Mouse (Mus musculus): ENCODE data around the gene Slc1a2. TPM values are rescaled to one million over a fixed set of nuclear protein-coding genes. Genes with fewer than 3 reads are reported as not detected.

The Slc1a2 gene
- total and polyA plus RNA-seq, 3 experiments: 0.08 TPM; not detected in 2

DNA sequence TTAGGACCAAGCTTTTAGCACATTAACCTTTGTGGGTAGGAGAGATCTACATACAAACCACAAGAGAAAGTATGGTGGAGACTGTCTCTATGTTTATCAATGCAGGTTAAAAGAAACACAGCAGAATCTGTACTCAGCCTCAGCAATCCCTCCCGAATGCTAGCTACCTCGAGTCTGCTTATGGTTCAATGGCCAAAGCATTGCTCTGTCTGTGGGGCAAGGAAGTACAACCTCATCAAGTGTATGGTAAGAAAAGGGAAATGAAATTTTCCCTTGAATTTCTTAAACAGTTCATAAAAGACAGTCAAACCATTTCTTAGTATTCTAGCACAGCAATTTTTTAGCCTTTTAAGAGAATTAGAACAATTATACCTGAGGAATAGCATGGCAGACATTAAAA is 133.2 kb downstream of the Slc1a2 start:
- Histone ChIP-seq H3K4me1 (ENCODE audit: control insufficient read depth in 1 of 2, insufficient read depth in 2 of 2, low read length in 2 of 2) (peaks cover 0 to 9% of the 10 kb centered on the region in 2 experiments; a peak in 2 of 4 replicates), H3K36me3 (ENCODE audit: control insufficient read depth in 1 of 2, insufficient read depth in 2 of 2, low read length in 2 of 2) (peaks cover 0 to 5% of the 10 kb centered on the region in 2 experiments; a peak in 2 of 4 replicates), H3K79me2 (ENCODE audit: control insufficient read depth, insufficient read depth, low read length, poor library complexity) (no peaks in the 10 kb centered on the region), H3K9me3 (replicated peaks; ENCODE audit: insufficient read depth, low read length) (no peaks in the 10 kb centered on the region), H3K27me3 (ENCODE audit: control insufficient read depth in 1 of 2, insufficient read depth in 2 of 2, low read length in 2 of 2) (peaks cover 3 to 8% of the 10 kb centered on the region in 2 experiments), H3K27ac (ENCODE audit: control insufficient read depth, low read depth, low read length) (no peak overlapping the region), H3K9ac (ENCODE audit: control insufficient read depth, low read depth, low read length, poor library complexity, severe bottlenecking) (no peak overlapping the region), H3K4me3 (ENCODE audit: control insufficient read depth in 1 of 2, insufficient read depth in 1 of 2, low read depth in 2 of 2, low read length in 2 of 2) (no peak overlapping the region)
- no peak for DNase-seq (ENCODE audit: low read depth, low spot score)
- TF ChIP-seq CHD1 (IDR thresholded peaks at IDR 0.05; ENCODE audit: low read depth, low read length) (no peak), HCFC1 (IDR thresholded peaks at IDR 0.05; ENCODE audit: low read depth, low read length) (no peak), NRF1 (IDR thresholded peaks at IDR 0.05; ENCODE audit: insufficient read depth, low read depth, low read length, poor library complexity, severe bottlenecking) (no peak), USF1 (IDR thresholded peaks at IDR 0.05; ENCODE audit: low read depth, low read length) (no peak), TAL1 (IDR thresholded peaks at IDR 0.05; ENCODE audit: low read length) (no peak), TCF12 (IDR thresholded peaks at IDR 0.05; ENCODE audit: low read depth, low read length) (no peak), CTCF (IDR thresholded peaks at IDR 0.05 in 2 of 3, conservative IDR thresholded peaks at IDR 0.05 in 1 of 3; ENCODE audit: control insufficient read depth in 1 of 3, insufficient read depth in 1 of 3, low read depth in 2 of 3, low read length in 3 of 3, poor library complexity in 1 of 3, severe bottlenecking in 1 of 3) (no peak), MAFK (IDR thresholded peaks at IDR 0.05; ENCODE audit: borderline replicate concordance, low read depth, low read length) (no peak)

DNA sequence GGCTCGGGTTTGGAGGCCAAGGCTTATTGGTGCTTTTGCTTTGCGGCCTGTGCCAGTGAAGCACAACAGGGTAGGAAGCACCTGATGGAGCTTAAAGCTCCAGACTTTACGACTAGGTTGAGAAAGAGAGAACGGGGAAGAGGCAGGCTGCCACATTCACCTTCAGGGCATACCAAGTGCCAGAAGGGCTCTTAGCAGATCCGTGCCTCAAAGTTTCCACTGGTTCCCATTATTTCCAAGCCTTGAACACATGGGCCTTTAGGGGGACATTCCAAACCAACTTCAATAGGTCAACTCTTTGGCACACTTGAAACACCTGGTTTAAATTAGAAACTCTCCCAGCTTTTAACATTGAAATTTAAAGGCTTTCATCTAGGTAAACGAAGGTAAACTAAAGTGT is 134.3 kb downstream of the Slc1a2 start:
- Histone ChIP-seq H3K4me3 (ENCODE audit: control insufficient read depth in 1 of 2, insufficient read depth in 1 of 2, low read depth in 2 of 2, low read length in 2 of 2) (no peak overlapping the region), H3K9me3 (replicated peaks; ENCODE audit: insufficient read depth, low read length) (no peaks in the 10 kb centered on the region), H3K4me1 (ENCODE audit: control insufficient read depth in 1 of 2, insufficient read depth in 2 of 2, low read length in 2 of 2) (peaks cover 0 to 9% of the 10 kb centered on the region in 2 experiments; a peak in 2 of 4 replicates), H3K36me3 (ENCODE audit: control insufficient read depth in 1 of 2, insufficient read depth in 2 of 2, low read length in 2 of 2) (peaks cover 0 to 5% of the 10 kb centered on the region in 2 experiments; a peak in 2 of 4 replicates), H3K9ac (ENCODE audit: control insufficient read depth, low read depth, low read length, poor library complexity, severe bottlenecking) (no peak overlapping the region), H3K27ac (ENCODE audit: control insufficient read depth, low read depth, low read length) (no peak overlapping the region), H3K27me3 (ENCODE audit: control insufficient read depth in 1 of 2, insufficient read depth in 2 of 2, low read length in 2 of 2) (peaks cover 3 to 8% of the 10 kb centered on the region in 2 experiments), H3K79me2 (ENCODE audit: control insufficient read depth, insufficient read depth, low read length, poor library complexity) (no peaks in the 10 kb centered on the region)
- no peak for TF ChIP-seq UBTF (IDR thresholded peaks at IDR 0.05; ENCODE audit: borderline replicate concordance, insufficient read depth, low read depth, low read length)
- no peak for TF ChIP-seq KAT2A (conservative IDR thresholded peaks at IDR 0.05; ENCODE audit: low read depth, low read length)
- TF ChIP-seq JUND (IDR thresholded peaks at IDR 0.05; ENCODE audit: low read depth, low read length): no peak
- TF ChIP-seq NELFE (IDR thresholded peaks at IDR 0.05; ENCODE audit: low read depth, low read length): no peak
- TF ChIP-seq RCOR1 (IDR thresholded peaks at IDR 0.05; ENCODE audit: low read depth, low read length): no peak
- no peak for TF ChIP-seq MAZ (IDR thresholded peaks at IDR 0.05; ENCODE audit: low read depth, low read length)
- TF ChIP-seq CHD2 (IDR thresholded peaks at IDR 0.05; ENCODE audit: low read length): no peak
- TF ChIP-seq HCFC1 (IDR thresholded peaks at IDR 0.05; ENCODE audit: low read depth, low read length): no peak
- TF ChIP-seq ZMIZ1 (IDR thresholded peaks at IDR 0.05; ENCODE audit: low read depth, low read length): no peak
- TF ChIP-seq TCF12 (IDR thresholded peaks at IDR 0.05; ENCODE audit: low read depth, low read length): no peak
- no peak for TF ChIP-seq MAFK (IDR thresholded peaks at IDR 0.05; ENCODE audit: borderline replicate concordance, low read depth, low read length)
- DNase-seq (ENCODE audit: low read depth, low spot score): no peak

Measured in MEL (cell line).